Mouse (Mus musculus) forebrain, embryonic 15.5 days (tissue): Measurements from ENCODE around the gene Hdac6. TPM values are rescaled to one million over a fixed set of nuclear protein-coding genes. Genes with fewer than 3 reads are reported as not detected.
A peak's percentile ranks its signal among the peaks of the same experiment; 100 is the strongest.
"Not testable (repeated sequence)": the region's sequence is repeated elsewhere in the genome, so short reads cannot be mapped to it uniquely, and the experiment has no call there.

Experiments
- ATAC-seq: fragments of 200-750 bp; cut with Nextera tagmentation; replicated peaks from 2 replicates; pipeline ENCODE4 v1.8.0; 2017; ENCODE audit warnings: mild to moderate bottlenecking, moderate TSS enrichment, moderate library complexity
- H3K27ac ChIP-seq: fragments of 300-500 bp; sonication (generic); replicated peaks from 2 replicates; pipeline ENCODE4 v1.5.1; 2015; ENCODE audit warnings: mild to moderate bottlenecking, inconsistent platforms
- H3K27me3 ChIP-seq: fragments of 300-500 bp; sonication (generic); 2 replicates; pipeline ENCODE4 v1.6.1; 2015; ENCODE audit warnings: inconsistent platforms
- H3K36me3 ChIP-seq: fragments of 300-500 bp; sonication (generic); 2 replicates; pipeline ENCODE4 v1.6.1; 2015; ENCODE audit warnings: mild to moderate bottlenecking, inconsistent platforms
- H3K4me1 ChIP-seq: fragments of 300-500 bp; sonication (generic); 2 replicates; pipeline ENCODE4 v1.6.1; 2015; ENCODE audit warnings: inconsistent platforms
- H3K4me2 ChIP-seq: fragments of 300-500 bp; sonication (generic); replicated peaks from 2 replicates; pipeline ENCODE4 v1.6.1; 2015; ENCODE audit warnings: mild to moderate bottlenecking, inconsistent platforms
- H3K4me3 ChIP-seq: fragments of 300-500 bp; sonication (generic); 2 replicates; pipeline ENCODE4 v1.5.1; 2015; ENCODE audit warnings: mild to moderate bottlenecking, inconsistent platforms
- H3K9ac ChIP-seq: fragments of 300-500 bp; sonication (generic); replicated peaks from 2 replicates; pipeline ENCODE4 v1.6.1; 2015; ENCODE audit warnings: mild to moderate bottlenecking, inconsistent platforms
- H3K9me3 ChIP-seq: fragments of 300-500 bp; sonication (generic); 2 replicates; pipeline ENCODE4 v1.6.1; 2016; ENCODE audit warnings: inconsistent platforms
- WGBS: fragments of 180-500 bp; shearing (Covaris S2); methylation state at CpG from one replicate; pipeline ENCODE4 v1.1.7; 2015; ENCODE audit warnings: mixed read lengths; 5-methylcytosine and 5-hydroxymethylcytosine counted together
- polyA plus RNA-seq: library from polyadenylated mRNA; unstranded; fragments of >200 nt; fragmentation: Nextera tagmentation; extraction: Ambion mirVana; gene quantifications from 2 replicates; pipeline ENCODE4 v1.2.1, GENCODE M21; 2015

The Hdac6 gene
- polyA plus RNA-seq, 1 experiment from 2014 or later, result 55.7 TPM

DNA sequence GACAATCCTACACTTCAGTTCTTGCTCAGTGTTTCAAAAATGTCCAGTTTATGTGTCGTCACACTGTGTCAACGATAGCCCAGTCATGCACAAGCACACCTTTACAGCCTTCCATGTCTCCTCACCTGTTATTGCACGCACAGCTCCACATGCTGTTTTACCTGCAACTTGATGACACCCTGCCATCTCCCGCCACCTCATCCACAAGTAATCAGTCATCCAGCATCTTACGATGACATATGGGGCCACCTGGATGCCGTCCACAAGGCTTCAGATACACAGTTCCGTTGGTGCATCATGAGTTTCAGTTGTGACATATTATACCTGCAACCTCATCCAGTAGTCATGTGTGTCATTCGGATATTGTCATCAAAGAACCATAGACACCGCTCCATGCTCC is 11.2 kb upstream of the Hdac6 start:
- ATAC-seq, result no peak
- WGBS, result 93% methylated on average over 9 of the region's 9 CpGs

GRCm38 (mm10) chrX:7950091-7950490 is 2.4 kb upstream of the Hdac6 start:
- Histone ChIP-seq H3K9ac (no peak overlapping the region), H3K4me3 (no peak overlapping the region), H3K27me3 (no peaks in the 10 kb centered on the region), H3K9me3 (no peaks in the 10 kb centered on the region), H3K4me1 (0 out of 2 replicates have a peak, but pooled peaks cover 4% of the 10 kb centered on the region), H3K36me3 (no peaks in the 10 kb centered on the region), H3K4me2 (no peak overlapping the region), H3K27ac (no peak overlapping the region)
- WGBS, result 89% methylated on average over 7 of the region's 7 CpGs
- no peak for ATAC-seq

More for the DNA sequence above, 11.2 kb upstream of the Hdac6 start:
- Histone ChIP-seq H3K4me1 (no peaks in the 10 kb centered on the region), H3K4me2 (no peak overlapping the region), H3K27me3 (no peaks in the 10 kb centered on the region), H3K36me3 (no peaks in the 10 kb centered on the region), H3K9me3 (no peaks in the 10 kb centered on the region), H3K27ac (no peak overlapping the region), H3K9ac (no peak overlapping the region), H3K4me3 (no peak overlapping the region)

DNA sequence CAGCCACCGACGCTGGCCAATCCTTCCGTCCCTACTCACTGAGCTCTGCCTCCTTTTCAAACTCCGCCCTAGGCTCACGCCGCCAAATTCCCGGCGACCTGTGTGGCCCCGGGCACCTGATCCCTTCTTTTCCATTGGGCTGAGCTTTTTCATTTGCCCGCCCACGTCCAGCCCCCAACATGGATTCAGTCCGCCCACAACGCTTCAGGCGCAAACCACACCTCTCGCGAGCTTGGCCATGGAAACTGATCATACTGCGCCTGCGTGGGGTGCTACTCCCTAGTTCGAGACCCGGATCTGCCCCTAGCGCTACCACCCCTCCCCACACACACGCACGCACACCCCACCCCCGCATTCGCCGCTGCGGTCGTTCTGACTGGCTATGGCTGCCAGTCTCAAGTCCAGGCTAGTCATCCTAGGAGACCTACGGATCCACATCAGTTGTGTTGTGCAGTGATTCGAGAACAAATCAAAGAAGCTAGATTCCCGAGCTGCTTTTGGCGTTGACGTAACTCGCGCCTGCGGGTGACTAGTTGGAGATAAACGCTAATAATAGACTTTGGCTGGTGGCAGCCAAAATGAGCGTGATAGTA is 307 bp upstream of the Hdac6 start:
- Histone ChIP-seq H3K27ac (peak overlapping the region; percentile 46), H3K4me1 (0 out of 2 replicates have a peak, but pooled peaks cover 4% of the 10 kb centered on the region), H3K9me3 (no peaks in the 10 kb centered on the region), H3K4me3 (peak overlapping the region; percentile 53), H3K27me3 (no peaks in the 10 kb centered on the region), H3K36me3 (no peaks in the 10 kb centered on the region), H3K9ac (peak overlapping the region; percentile 53), H3K4me2 (peak overlapping the region; percentile 40)
- 18% methylated on average over 38 of the region's 38 CpGs for WGBS
- peak; percentile 99 for ATAC-seq

DNA sequence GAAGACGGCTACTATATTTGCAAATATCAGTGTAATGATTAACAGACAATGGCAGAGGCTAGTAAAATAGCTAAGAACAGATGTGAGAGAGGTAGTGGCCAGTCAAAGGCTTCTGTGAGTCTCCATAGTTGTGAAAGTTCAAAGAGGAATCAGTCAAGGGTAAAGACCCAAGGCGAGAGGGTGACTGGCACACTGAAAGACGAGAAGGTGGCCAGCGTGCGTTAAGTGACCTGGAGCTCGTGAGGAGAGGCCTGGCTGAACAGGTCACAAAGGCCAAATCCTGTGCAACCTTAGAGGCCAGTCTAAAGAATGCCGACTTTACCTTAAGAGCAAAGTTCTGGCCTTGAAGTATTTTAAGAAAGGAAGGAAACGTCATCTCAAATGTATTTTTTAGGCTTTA is 2.1 kb downstream of the Hdac6 start:
- no peaks in the 10 kb centered on the region for H3K9me3 ChIP-seq
- H3K27me3 ChIP-seq, result no peaks in the 10 kb centered on the region
- no peak overlapping the region for H3K4me2 ChIP-seq
- 0 out of 2 replicates have a peak, but pooled peaks cover 4% of the 10 kb centered on the region for H3K4me1 ChIP-seq
- no peak overlapping the region for H3K9ac ChIP-seq
- no peaks in the 10 kb centered on the region for H3K36me3 ChIP-seq
- H3K27ac ChIP-seq, result no peak overlapping the region
- H3K4me3 ChIP-seq, result no peak overlapping the region
- WGBS, result 71% methylated on average over 8 of the region's 8 CpGs
- ATAC-seq, result no peak

DNA sequence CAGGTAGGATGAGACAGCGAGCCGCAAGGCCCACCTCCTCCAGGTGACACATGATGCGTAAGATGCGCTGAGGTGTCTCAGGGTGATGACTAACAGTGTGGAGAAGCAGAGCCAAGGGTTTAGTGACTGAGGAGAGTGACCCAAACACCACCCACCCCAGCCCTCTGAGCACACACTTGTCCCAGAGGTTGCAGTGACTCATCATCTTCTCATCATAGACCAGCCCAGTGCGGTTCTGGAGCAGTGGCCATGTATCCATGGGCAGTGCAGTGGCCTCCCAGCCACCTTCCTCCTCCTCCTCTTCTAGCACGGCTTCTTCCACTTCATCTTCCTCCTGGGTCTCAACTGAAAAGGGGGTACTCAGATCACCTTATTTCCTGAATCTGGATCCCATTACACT is 10.0 kb downstream of the Hdac6 start:
- H3K4me1 ChIP-seq, result no peaks in the 10 kb centered on the region
- no peak overlapping the region for H3K27ac ChIP-seq
- WGBS, result 87% methylated on average over 6 of the region's 6 CpGs
- no peak overlapping the region for H3K9ac ChIP-seq
- H3K9me3 ChIP-seq, result no peaks in the 10 kb centered on the region
- no peaks in the 10 kb centered on the region for H3K27me3 ChIP-seq
- H3K4me3 ChIP-seq, result no peak overlapping the region
- 0 out of 2 replicates have a peak, but pooled peaks cover 9% of the 10 kb centered on the region for H3K36me3 ChIP-seq
- H3K4me2 ChIP-seq, result no peak overlapping the region
- no peak for ATAC-seq

GRCm38 (mm10) chrX:7936874-7937273 is 10.8 kb downstream of the Hdac6 start:
- no peak for ATAC-seq
- H3K9ac ChIP-seq, result no peak overlapping the region
- 62% methylated on average over 11 of the region's 11 CpGs for WGBS
- no peak overlapping the region for H3K4me2 ChIP-seq
- 0 out of 2 replicates have a peak, but pooled peaks cover 9% of the 10 kb centered on the region for H3K36me3 ChIP-seq
- H3K9me3 ChIP-seq, result no peaks in the 10 kb centered on the region
- H3K27ac ChIP-seq, result no peak overlapping the region
- H3K27me3 ChIP-seq, result no peaks in the 10 kb centered on the region
- H3K4me1 ChIP-seq, result no peaks in the 10 kb centered on the region
- no peak overlapping the region for H3K4me3 ChIP-seq

- Histone ChIP-seq H3K4me3 (no peak within 1 kb of the TSS), H3K27ac (no peak within 1 kb of the TSS), H3K36me3 (peaks cover 8% of the 10 kb centered on the region; the same call in 1 of the 2 replicates), H3K4me2 (no peak within 1 kb of the TSS), H3K9ac (no peak within 1 kb of the TSS), H3K4me1 (no peaks in the 10 kb centered on the region), H3K9me3 (no peaks in the 10 kb centered on the region), H3K27me3 (no peaks in the 10 kb centered on the region)
- ATAC-seq, result no peak
- 25% methylated on average over 19 of the region's 19 CpGs for WGBS
These were observed 19.4 kb downstream of the Hdac6 start, which contains the start of gene Eras for GRCm38 (mm10) chrX:7928270-7928790. Gene Eras, minus strand, starts transcription at chrX:7928607.

GRCm38 (mm10) chrX:7927116-7927515 is 20.6 kb downstream of the Hdac6 start:
- Histone ChIP-seq H3K9ac (no peak overlapping the region), H3K9me3 (no peaks in the 10 kb centered on the region), H3K4me1 (peaks cover 10% of the 10 kb centered on the region; the same call in 1 of the 2 replicates), H3K27ac (no peak overlapping the region), H3K36me3 (peaks cover 8% of the 10 kb centered on the region; the same call in 1 of the 2 replicates), H3K4me2 (no peak overlapping the region), H3K27me3 (no peaks in the 10 kb centered on the region), H3K4me3 (no peak overlapping the region)
- no peak for ATAC-seq
- WGBS, result 24% methylated on average over 10 of the region's 10 CpGs

- Histone ChIP-seq H3K4me3 (no peak overlapping the region), H3K4me2 (no peak overlapping the region), H3K36me3 (peaks cover 6% of the 10 kb centered on the region; the same call in 1 of the 2 replicates), H3K27me3 (no peaks in the 10 kb centered on the region), H3K9ac (no peak overlapping the region), H3K27ac (no peak overlapping the region), H3K9me3 (no peaks in the 10 kb centered on the region), H3K4me1 (peaks cover 13% of the 10 kb centered on the region; the same call in 1 of the 2 replicates)
- ATAC-seq, result no peak
- 78% methylated on average over 6 of the region's 6 CpGs for WGBS
These were observed 21.4 kb downstream of the Hdac6 start for GRCm38 (mm10) chrX:7926266-7926665.

DNA sequence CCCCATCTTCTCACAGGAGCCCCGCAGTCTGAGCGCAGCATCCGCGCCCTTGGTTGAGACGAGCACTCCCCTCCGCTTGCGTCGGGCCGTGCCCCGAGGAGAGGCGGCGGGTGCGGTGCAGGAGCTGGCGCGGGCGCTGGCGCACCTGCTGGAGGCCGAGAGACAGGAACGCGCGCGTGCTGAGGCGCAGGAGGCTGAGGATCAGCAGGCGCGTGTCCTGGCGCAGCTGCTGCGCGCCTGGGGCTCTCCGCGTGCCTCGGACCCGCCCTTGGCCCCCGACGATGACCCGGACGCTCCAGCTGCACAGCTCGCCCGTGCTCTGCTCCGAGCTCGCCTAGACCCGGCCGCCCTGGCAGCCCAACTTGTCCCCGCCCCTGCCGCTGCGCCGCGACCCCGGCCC is 25.7 kb downstream of the Hdac6 start:
- H3K36me3 ChIP-seq, result no peaks in the 10 kb centered on the region
- ATAC-seq, result no peak
- no peaks in the 10 kb centered on the region for H3K27me3 ChIP-seq
- WGBS, result 17% methylated on average over 47 of the region's 48 CpGs
- no peak overlapping the region for H3K27ac ChIP-seq
- peak overlapping the region; percentile 53 for H3K4me2 ChIP-seq
- H3K4me3 ChIP-seq, result peak overlapping the region; percentile 50
- peak overlapping the region; percentile 44 for H3K9ac ChIP-seq
- H3K4me1 ChIP-seq, result peaks cover 16% of the 10 kb centered on the region; the same call in 1 of the 2 replicates
- no peaks in the 10 kb centered on the region for H3K9me3 ChIP-seq

DNA sequence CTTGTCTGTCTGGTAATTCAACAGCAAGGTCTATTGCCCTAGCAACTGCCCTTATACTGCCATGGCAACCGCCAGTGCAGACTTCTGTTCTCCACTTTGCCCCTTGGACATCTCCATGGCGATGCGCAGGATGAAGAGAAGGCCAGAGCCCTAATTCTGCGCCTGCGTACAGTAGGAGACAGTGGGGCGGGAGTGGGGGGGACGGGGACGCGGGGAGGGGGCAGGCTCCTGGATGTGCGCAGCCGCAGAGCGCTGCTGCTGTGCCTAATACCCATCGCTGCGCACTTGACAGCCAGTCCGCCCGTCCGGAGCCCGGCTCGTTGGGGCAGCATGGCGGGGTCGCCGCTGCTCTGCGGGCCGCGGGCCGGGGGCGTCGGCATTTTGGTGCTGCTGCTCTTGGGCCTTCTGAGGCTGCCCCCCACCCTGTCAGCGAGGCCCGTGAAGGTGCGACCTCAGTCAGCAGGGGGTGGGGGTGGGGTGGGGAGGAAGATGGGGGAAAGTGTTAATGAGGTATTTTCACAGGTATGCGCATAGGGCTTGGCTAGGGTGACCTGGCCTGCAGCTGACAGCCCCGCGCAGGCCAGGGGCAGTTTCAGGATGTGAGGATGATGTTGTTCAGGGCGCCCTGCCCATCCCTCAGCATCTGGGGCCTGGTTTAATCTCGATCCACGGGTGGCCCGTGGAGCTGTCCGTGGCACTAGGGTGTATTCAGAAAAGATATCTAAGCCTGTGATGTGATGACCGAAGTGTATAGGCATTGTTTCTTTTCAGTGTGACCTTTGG is 27.9 kb downstream of the Hdac6 start, which contains the start of gene Pcsk1n:
Pcsk1n (plus strand) TSS at position 222 of the 783 bp plus-strand sequence.
- peak; percentile 89 for ATAC-seq

DNA sequence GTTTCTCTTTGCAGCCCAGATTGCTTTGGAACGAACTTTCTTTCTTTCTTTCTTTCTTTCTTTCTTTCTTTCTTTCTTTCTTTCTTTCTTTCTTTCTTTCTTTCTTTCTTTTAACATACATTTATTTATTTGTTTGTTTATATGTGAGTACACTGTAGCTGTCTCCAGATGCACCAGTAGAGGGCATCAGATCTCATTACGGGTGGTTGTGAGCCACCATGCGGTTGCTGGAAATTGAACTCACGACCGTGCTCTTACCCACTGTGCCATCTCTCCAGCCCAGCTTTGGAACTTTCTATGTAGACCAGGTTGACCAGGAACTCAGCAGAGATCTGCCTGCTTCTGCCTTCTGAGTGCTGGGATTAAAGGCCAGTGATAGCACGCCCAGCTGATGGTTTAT is 29.7 kb downstream of the Hdac6 start:
- not testable (repeated sequence) for H3K27me3 ChIP-seq, H3K36me3 ChIP-seq, H3K9ac ChIP-seq, H3K9me3 ChIP-seq, ATAC-seq, H3K4me3 ChIP-seq, H3K4me2 ChIP-seq, H3K27ac ChIP-seq
- H3K4me1 ChIP-seq, result peaks cover 14% of the 10 kb centered on the region; the same call in 1 of the 2 replicates
- WGBS, result 75% methylated on average over 6 of the region's 6 CpGs

More for the DNA sequence above, 27.9 kb downstream of the Hdac6 start, which contains the start of gene Pcsk1n:
- Histone ChIP-seq H3K4me3 (peak within 1 kb of the TSS; percentile 50), H3K4me2 (peak within 1 kb of the TSS; percentile 53), H3K27me3 (no peaks in the 10 kb centered on the region), H3K9me3 (no peaks in the 10 kb centered on the region), H3K36me3 (no peaks in the 10 kb centered on the region), H3K27ac (peak within 1 kb of the TSS; percentile 64), H3K9ac (peak within 1 kb of the TSS; percentile 59), H3K4me1 (peaks cover 16% of the 10 kb centered on the region; the same call in 1 of the 2 replicates)
- 20% methylated on average over 40 of the region's 40 CpGs for WGBS
